Mouse (Mus musculus): ENCODE measurements around the gene Cd59a. TPM values are rescaled to one million over a fixed set of nuclear protein-coding genes. Genes with fewer than 3 reads are reported as not detected.

Gene Cd59a
- polyA plus RNA-seq, 1 experiment from 2014 or later = 32.6 TPM

DNA sequence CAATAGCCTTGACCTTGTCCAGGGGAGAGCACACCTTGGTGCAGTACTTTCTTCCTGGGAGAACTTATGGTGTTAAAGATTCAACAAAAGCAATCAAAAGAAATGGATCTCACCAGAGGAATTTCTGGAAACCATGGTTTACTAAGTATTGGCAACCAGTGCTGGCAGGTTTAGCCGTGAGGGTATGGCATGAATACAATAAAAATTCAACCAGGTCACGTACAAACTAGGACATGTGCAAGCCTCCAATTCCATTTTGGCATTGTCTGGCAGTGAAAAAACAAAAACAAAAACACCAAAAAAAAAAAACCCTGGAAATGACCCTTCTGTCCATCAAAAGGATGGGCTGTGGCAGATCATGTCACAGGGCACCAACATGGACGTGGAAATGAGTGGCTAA, 58.3 kb downstream of the Cd59a start:
- no peak overlapping the region for H3K9ac ChIP-seq (replicated peaks; ENCODE audit: low read depth, low read length)
- H3K36me3 ChIP-seq (ENCODE audit: control insufficient read depth, insufficient read depth, low read length) = no peaks in the 10 kb centered on the region
- H3K27ac ChIP-seq (ENCODE audit: low read length) = no peak overlapping the region
- no peaks in the 10 kb centered on the region for H3K27me3 ChIP-seq (ENCODE audit: control insufficient read depth, insufficient read depth, low read length)
- no peaks in the 10 kb centered on the region for H3K9me3 ChIP-seq (ENCODE audit: control insufficient read depth, low read depth, low read length)
- WGBS = 83% methylated on average over 3 of the region's 3 CpGs
- no peak overlapping the region for H3K4me2 ChIP-seq (replicated peaks; ENCODE audit: low read depth, low read length)
- no peak overlapping the region for H3K4me3 ChIP-seq (ENCODE audit: low read depth, low read length)
- H3K4me1 ChIP-seq (ENCODE audit: control insufficient read depth, insufficient read depth, low read length) = no peaks in the 10 kb centered on the region
- ATAC-seq (ENCODE audit: insufficient number of reproducible peaks, insufficient read depth, low FRiP score, low read depth) = no peak

DNA sequence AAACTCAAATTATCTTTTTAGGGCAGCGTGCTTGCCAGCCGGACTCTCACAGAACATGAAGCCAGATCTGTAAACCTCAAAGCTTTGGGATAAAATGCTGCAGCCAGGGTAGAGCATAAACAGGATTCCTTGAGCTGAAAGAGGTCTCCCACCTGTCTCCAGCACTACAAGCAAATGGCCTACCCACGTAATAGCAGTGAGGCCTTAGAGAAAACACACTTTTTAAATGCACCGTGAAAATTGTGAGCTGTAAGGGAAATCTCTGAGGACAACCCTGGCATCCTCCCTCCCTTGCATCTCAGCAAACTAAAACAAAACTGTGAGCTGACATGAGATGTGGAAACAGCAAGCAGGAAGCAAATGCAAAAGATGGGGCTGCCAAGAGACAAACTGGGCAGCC, 62.2 kb downstream of the Cd59a start:
- H3K27ac ChIP-seq (ENCODE audit: low read length) = no peak overlapping the region
- ATAC-seq (ENCODE audit: insufficient number of reproducible peaks, insufficient read depth, low FRiP score, low read depth) = no peak
- H3K4me2 ChIP-seq (replicated peaks; ENCODE audit: low read depth, low read length) = no peak overlapping the region
- WGBS = 70% methylated on average over 4 of the region's 4 CpGs
- H3K9ac ChIP-seq (replicated peaks; ENCODE audit: low read depth, low read length) = no peak overlapping the region
- no peaks in the 10 kb centered on the region for H3K4me1 ChIP-seq (ENCODE audit: control insufficient read depth, insufficient read depth, low read length)
- no peaks in the 10 kb centered on the region for H3K36me3 ChIP-seq (ENCODE audit: control insufficient read depth, insufficient read depth, low read length)
- H3K9me3 ChIP-seq (ENCODE audit: control insufficient read depth, low read depth, low read length) = no peaks in the 10 kb centered on the region
- H3K27me3 ChIP-seq (ENCODE audit: control insufficient read depth, insufficient read depth, low read length) = no peaks in the 10 kb centered on the region
- H3K4me3 ChIP-seq (ENCODE audit: low read depth, low read length) = no peak overlapping the region

DNA sequence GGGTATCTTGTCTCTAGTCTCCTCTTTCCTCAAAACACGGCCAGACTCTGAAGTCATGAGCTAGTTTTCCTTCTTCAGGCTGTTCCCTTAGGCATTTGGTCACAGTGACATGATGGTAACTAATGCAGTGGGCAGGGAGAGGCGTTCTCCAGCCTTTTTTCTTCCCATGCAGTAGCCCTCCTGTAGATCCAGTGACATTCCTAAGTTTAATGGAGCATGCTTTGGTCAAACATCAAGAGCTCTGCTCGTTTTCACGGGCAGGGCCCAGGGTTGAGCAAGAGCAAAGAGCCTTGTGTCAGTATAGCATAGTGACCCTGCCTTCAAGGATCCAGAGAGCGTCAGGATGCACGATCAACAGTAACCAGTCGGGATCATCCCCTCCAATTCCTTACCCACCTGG, 67.8 kb downstream of the Cd59a start:
- WGBS = 81% methylated on average over 7 of the region's 7 CpGs
- no peaks in the 10 kb centered on the region for H3K27me3 ChIP-seq (ENCODE audit: control insufficient read depth, insufficient read depth, low read length)
- H3K4me2 ChIP-seq (replicated peaks; ENCODE audit: low read depth, low read length) = no peak overlapping the region
- H3K4me3 ChIP-seq (ENCODE audit: low read depth, low read length) = no peak overlapping the region
- H3K4me1 ChIP-seq (ENCODE audit: control insufficient read depth, insufficient read depth, low read length) = no peaks in the 10 kb centered on the region
- no peaks in the 10 kb centered on the region for H3K36me3 ChIP-seq (ENCODE audit: control insufficient read depth, insufficient read depth, low read length)
- no peaks in the 10 kb centered on the region for H3K9me3 ChIP-seq (ENCODE audit: control insufficient read depth, low read depth, low read length)
- no peak overlapping the region for H3K9ac ChIP-seq (replicated peaks; ENCODE audit: low read depth, low read length)
- no peak for ATAC-seq (ENCODE audit: insufficient number of reproducible peaks, insufficient read depth, low FRiP score, low read depth)
- no peak overlapping the region for H3K27ac ChIP-seq (ENCODE audit: low read length)

DNA sequence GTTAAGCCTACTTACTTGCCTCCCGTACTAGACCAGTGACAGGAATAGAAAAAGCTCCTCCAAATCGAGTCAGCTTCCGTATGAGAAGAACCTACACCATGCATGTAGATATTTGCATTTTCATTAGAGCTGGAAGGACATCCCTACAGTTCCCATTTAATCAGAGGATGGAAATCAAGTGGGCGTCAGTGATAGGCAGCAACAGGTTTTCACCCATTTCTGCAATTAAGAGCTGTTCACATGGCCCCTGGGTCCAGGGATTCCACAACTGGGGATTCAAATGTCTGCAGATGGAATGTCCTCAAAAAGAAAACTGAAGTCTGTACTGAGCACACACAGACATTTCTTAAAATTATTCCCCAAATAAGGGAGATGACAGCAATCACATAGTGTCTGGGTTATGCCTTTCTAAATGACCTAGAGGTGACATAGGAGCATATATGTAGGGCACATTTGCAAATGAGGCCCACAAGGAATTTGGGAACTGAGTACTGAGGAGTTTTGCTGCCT, 68.4 kb downstream of the Cd59a start:
- WGBS = 92% methylated on average over 4 of the region's 4 CpGs
- Histone ChIP-seq H3K9me3 (ENCODE audit: control insufficient read depth, low read depth, low read length) (no peaks in the 10 kb centered on the region), H3K9ac (replicated peaks; ENCODE audit: low read depth, low read length) (no peak overlapping the region), H3K4me1 (ENCODE audit: control insufficient read depth, insufficient read depth, low read length) (no peaks in the 10 kb centered on the region), H3K36me3 (ENCODE audit: control insufficient read depth, insufficient read depth, low read length) (no peaks in the 10 kb centered on the region), H3K27me3 (ENCODE audit: control insufficient read depth, insufficient read depth, low read length) (no peaks in the 10 kb centered on the region), H3K27ac (ENCODE audit: low read length) (no peak overlapping the region), H3K4me3 (ENCODE audit: low read depth, low read length) (no peak overlapping the region), H3K4me2 (replicated peaks; ENCODE audit: low read depth, low read length) (no peak overlapping the region)
- no peak for ATAC-seq (ENCODE audit: insufficient number of reproducible peaks, insufficient read depth, low FRiP score, low read depth)

Other genes starting within 250 kb of the Cd59a start
- gene Lmo2, start 137.8 kb upstream of the Cd59a start, polyA plus RNA-seq (2014; fragmentation: Nextera tagmentation; extraction: Ambion mirVana) = 14.8 and 15.0 TPM in 2 replicates
- gene Fbxo3, start 68.1 kb upstream of the Cd59a start, polyA plus RNA-seq (2014; fragmentation: Nextera tagmentation; extraction: Ambion mirVana) = 60.1 and 63.2 TPM in 2 replicates
- 1.9 and 3.7 TPM in 2 replicates for gene 4931422A03Rik, start 67.4 kb upstream of the Cd59a start, polyA plus RNA-seq (2014; fragmentation: Nextera tagmentation; extraction: Ambion mirVana)
- gene Gm10912, start 30.0 kb upstream of the Cd59a start, polyA plus RNA-seq (2014; fragmentation: Nextera tagmentation; extraction: Ambion mirVana) = not detected in 2 replicates
- gene Gm10799, start 27.3 kb upstream of the Cd59a start, polyA plus RNA-seq (2014; fragmentation: Nextera tagmentation; extraction: Ambion mirVana) = not detected in 2 replicates
- 5.8 and 6.7 TPM in 2 replicates for gene Cd59b, start 26.0 kb upstream of the Cd59a start, polyA plus RNA-seq (2014; fragmentation: Nextera tagmentation; extraction: Ambion mirVana)
- not detected in 2 replicates for gene A930018P22Rik, start 27.0 kb downstream of the Cd59a start, polyA plus RNA-seq (2014; fragmentation: Nextera tagmentation; extraction: Ambion mirVana)